Mouse (Mus musculus) liver, embryonic 13.5 days (tissue): Measurements from ENCODE around the gene Rnf215. TPM values are rescaled to one million over a fixed set of nuclear protein-coding genes. Genes with fewer than 3 reads are reported as not detected.

Source experiments
- ATAC-seq: fragments of 200-750 bp; cut with Nextera tagmentation; 2 replicates; pipeline ENCODE4 v1.8.0; 2017; ENCODE audit warnings: low read depth, mild to moderate bottlenecking, moderate number of reproducible peaks, moderate library complexity
- DNase-seq: peaks from one replicate; pipeline ENCODE4 v3.0.0; 2022
- H3K27ac ChIP-seq: fragments of 300-500 bp; sonication (generic); 2 replicates; pipeline ENCODE4 v1.5.1; 2015; ENCODE audit warnings: moderate library complexity, mild to moderate bottlenecking, inconsistent platforms
- H3K27me3 ChIP-seq: fragments of 300-500 bp; sonication (generic); 2 replicates; pipeline ENCODE4 v1.6.1; 2015; ENCODE audit warnings: mild to moderate bottlenecking, inconsistent platforms
- H3K36me3 ChIP-seq: fragments of 300-500 bp; sonication (generic); 2 replicates; pipeline ENCODE4 v1.6.1; 2015; ENCODE audit warnings: mild to moderate bottlenecking, inconsistent platforms
- H3K4me1 ChIP-seq: fragments of 300-500 bp; sonication (generic); replicated peaks from 2 replicates; pipeline ENCODE4 v1.6.1; 2015; ENCODE audit warnings: inconsistent platforms
- H3K4me2 ChIP-seq: fragments of 300-500 bp; sonication (generic); 2 replicates; pipeline ENCODE4 v1.6.1; 2015; ENCODE audit warnings: inconsistent platforms, mild to moderate bottlenecking, moderate library complexity
- H3K4me3 ChIP-seq: fragments of 300-500 bp; sonication (generic); replicated peaks from 2 replicates; pipeline ENCODE4 v1.5.1; 2015; ENCODE audit warnings: mild to moderate bottlenecking, inconsistent platforms
- H3K9ac ChIP-seq: fragments of 300-500 bp; sonication (generic); 2 replicates; pipeline ENCODE4 v1.6.1; 2015; ENCODE audit warnings: mild to moderate bottlenecking, inconsistent platforms
- H3K9me3 ChIP-seq: fragments of 300-500 bp; sonication (generic); replicated peaks from 2 replicates; pipeline ENCODE4 v1.6.1; 2016; ENCODE audit warnings: inconsistent platforms
- WGBS: fragments of 180-500 bp; shearing (Covaris S2); methylation state at CpG from one replicate; pipeline ENCODE4 v1.1.7; 2015; ENCODE audit not compliant: insufficient replicate concordance; 5-methylcytosine and 5-hydroxymethylcytosine counted together
- polyA plus RNA-seq: library from polyadenylated mRNA; unstranded; fragments of >200 nt; fragmentation: Nextera tagmentation; extraction: Ambion mirVana; gene quantifications from 2 replicates; pipeline ENCODE4 v1.2.1, GENCODE M21; 2015

Gene Rnf215
- polyA plus RNA-seq, 1 experiment from 2014 or later: 6.1 TPM

- H3K4me2 ChIP-seq: no peak overlapping the region
- DNase-seq (no peak), ATAC-seq (no peak)
- no peaks in the 10 kb centered on the region for H3K36me3 ChIP-seq
- no peaks in the 10 kb centered on the region for H3K4me1 ChIP-seq
- no peaks in the 10 kb centered on the region for H3K27me3 ChIP-seq
- no peak overlapping the region for H3K27ac ChIP-seq
- H3K4me3 ChIP-seq: no peak overlapping the region
- no peak overlapping the region for H3K9ac ChIP-seq
- no peaks in the 10 kb centered on the region for H3K9me3 ChIP-seq
- 67% methylated on average over 6 of the region's 6 CpGs for WGBS
These were observed 14.9 kb downstream of the Rnf215 start for GRCm38 (mm10) chr11:4149886-4150285.

- Histone ChIP-seq H3K4me3 (no peak overlapping the region), H3K27me3 (no peaks in the 10 kb centered on the region), H3K9me3 (no peaks in the 10 kb centered on the region), H3K27ac (no peak overlapping the region), H3K9ac (no peak overlapping the region), H3K4me1 (peaks cover 7% of the 10 kb centered on the region; the same call in 1 of the 2 replicates), H3K4me2 (no peak overlapping the region), H3K36me3 (no peaks in the 10 kb centered on the region)
- DNase-seq: no peak
- 69% methylated on average over 7 of the region's 7 CpGs for WGBS
- no peak for ATAC-seq
These were observed 18.7 kb downstream of the Rnf215 start for GRCm38 (mm10) chr11:4153694-4154093.

GRCm38 (mm10) chr11:4155641-4156040, 20.6 kb downstream of the Rnf215 start:
- H3K4me2 ChIP-seq: no peak overlapping the region
- H3K27me3 ChIP-seq: no peaks in the 10 kb centered on the region
- no peak overlapping the region for H3K4me3 ChIP-seq
- DNase-seq (no peak), ATAC-seq (no peak)
- peaks cover 20% of the 10 kb centered on the region for H3K4me1 ChIP-seq
- WGBS: 24% methylated on average over 5 of the region's 5 CpGs
- no peak overlapping the region for H3K27ac ChIP-seq
- H3K9ac ChIP-seq: no peak overlapping the region
- no peaks in the 10 kb centered on the region for H3K36me3 ChIP-seq
- H3K9me3 ChIP-seq: no peaks in the 10 kb centered on the region

- no peaks in the 10 kb centered on the region for H3K27me3 ChIP-seq
- WGBS: 89% methylated on average over 3 of the region's 3 CpGs
- no peak for ATAC-seq
- peaks cover 47% of the 10 kb centered on the region for H3K4me1 ChIP-seq
- H3K9ac ChIP-seq: no peak overlapping the region
- peaks cover 25% of the 10 kb centered on the region for H3K36me3 ChIP-seq
- DNase-seq: no peak
- H3K4me2 ChIP-seq: no peak overlapping the region
- H3K4me3 ChIP-seq: no peak overlapping the region
- no peaks in the 10 kb centered on the region for H3K9me3 ChIP-seq
- H3K27ac ChIP-seq: no peak overlapping the region
These were observed 23.7 kb downstream of the Rnf215 start for GRCm38 (mm10) chr11:4158676-4159075.

- H3K36me3 ChIP-seq: peaks cover 39% of the 10 kb centered on the region
- no peaks in the 10 kb centered on the region for H3K27me3 ChIP-seq
- H3K27ac ChIP-seq: peak within 1 kb of the TSS; percentile 71
- peak within 1 kb of the TSS; percentile 81 for H3K9ac ChIP-seq
- 1% methylated on average over 54 of the region's 54 CpGs for WGBS
- H3K4me1 ChIP-seq: peaks cover 59% of the 10 kb centered on the region
- peak; percentile 87 for DNase-seq
- peak within 1 kb of the TSS; percentile 83 for H3K4me2 ChIP-seq
- H3K4me3 ChIP-seq: peak within 1 kb of the TSS; percentile 75
- ATAC-seq: peak; percentile 94
- H3K9me3 ChIP-seq: no peaks in the 10 kb centered on the region
These were observed 25.1 kb downstream of the Rnf215 start, which contains the start of the genes Ccdc157 and Sf3a1 for GRCm38 (mm10) chr11:4159808-4160708. Gene Ccdc157, minus strand, starts transcription at chr11:4160293. Gene Sf3a1, plus strand, starts transcription at chr11:4160350.

- Histone ChIP-seq H3K4me1 (peaks cover 63% of the 10 kb centered on the region), H3K9ac (peak overlapping the region; percentile 81), H3K4me3 (peak overlapping the region; percentile 75), H3K9me3 (no peaks in the 10 kb centered on the region), H3K27ac (peak overlapping the region; percentile 71), H3K36me3 (peaks cover 48% of the 10 kb centered on the region), H3K4me2 (peak overlapping the region; percentile 83), H3K27me3 (no peaks in the 10 kb centered on the region)
- 2% methylated on average over 15 of the region's 15 CpGs for WGBS
- ATAC-seq (peak; percentile 14; the same call in 1 of the 2 replicates), DNase-seq (no peak)
These were observed 25.9 kb downstream of the Rnf215 start for GRCm38 (mm10) chr11:4160758-4161480.

- 75% methylated on average over 2 of the region's 2 CpGs for WGBS
- H3K9ac ChIP-seq: no peak overlapping the region
- H3K4me3 ChIP-seq: no peak overlapping the region
- H3K4me2 ChIP-seq: no peak overlapping the region
- ATAC-seq (no peak), DNase-seq (no peak)
- no peaks in the 10 kb centered on the region for H3K27me3 ChIP-seq
- H3K4me1 ChIP-seq: peaks cover 61% of the 10 kb centered on the region
- no peaks in the 10 kb centered on the region for H3K9me3 ChIP-seq
- H3K27ac ChIP-seq: no peak overlapping the region
- H3K36me3 ChIP-seq: peaks cover 85% of the 10 kb centered on the region
These were observed 29.7 kb downstream of the Rnf215 start for GRCm38 (mm10) chr11:4164701-4165100.

- Histone ChIP-seq H3K9ac (no peak overlapping the region), H3K27me3 (no peaks in the 10 kb centered on the region), H3K36me3 (peaks cover 99% of the 10 kb centered on the region), H3K4me1 (peaks cover 49% of the 10 kb centered on the region), H3K27ac (peak overlapping the region; percentile 18; the same call in 1 of the 2 replicates), H3K9me3 (no peaks in the 10 kb centered on the region), H3K4me3 (no peak overlapping the region), H3K4me2 (no peak overlapping the region)
- ATAC-seq (no peak), DNase-seq (no peak)
- 75% methylated on average over 7 of the region's 7 CpGs for WGBS
These were observed 31.6 kb downstream of the Rnf215 start for GRCm38 (mm10) chr11:4166467-4167090.

- Histone ChIP-seq H3K4me1 (no peaks in the 10 kb centered on the region), H3K9me3 (no peaks in the 10 kb centered on the region), H3K27me3 (no peaks in the 10 kb centered on the region), H3K27ac (no peak overlapping the region), H3K4me3 (no peak overlapping the region), H3K4me2 (no peak overlapping the region), H3K9ac (no peak overlapping the region), H3K36me3 (peaks cover 100% of the 10 kb centered on the region)
- DNase-seq (no peak), ATAC-seq (no peak)
- WGBS: 91% methylated on average over 5 of the region's 5 CpGs
These were observed 39.6 kb downstream of the Rnf215 start for GRCm38 (mm10) chr11:4174586-4174985.

GRCm38 (mm10) chr11:4177716-4178115, 42.7 kb downstream of the Rnf215 start:
- Histone ChIP-seq H3K36me3 (peaks cover 98% of the 10 kb centered on the region), H3K4me1 (no peaks in the 10 kb centered on the region), H3K4me3 (no peak overlapping the region), H3K9me3 (no peaks in the 10 kb centered on the region), H3K27me3 (no peaks in the 10 kb centered on the region), H3K27ac (no peak overlapping the region), H3K4me2 (no peak overlapping the region), H3K9ac (no peak overlapping the region)
- 83% methylated on average over 4 of the region's 4 CpGs for WGBS
- ATAC-seq (no peak), DNase-seq (no peak)

GRCm38 (mm10) chr11:4182061-4182460, 47.1 kb downstream of the Rnf215 start:
- no peaks in the 10 kb centered on the region for H3K27me3 ChIP-seq
- ATAC-seq (no peak), DNase-seq (no peak)
- peaks cover 8% of the 10 kb centered on the region for H3K4me1 ChIP-seq
- H3K4me3 ChIP-seq: no peak overlapping the region
- H3K36me3 ChIP-seq: peaks cover 65% of the 10 kb centered on the region
- 41% methylated on average over 1 of the region's 1 CpGs for WGBS
- no peak overlapping the region for H3K27ac ChIP-seq
- no peaks in the 10 kb centered on the region for H3K9me3 ChIP-seq
- no peak overlapping the region for H3K4me2 ChIP-seq
- no peak overlapping the region for H3K9ac ChIP-seq
